Mouse (Mus musculus) brain, adult 10 weeks (tissue): Measurements from ENCODE around the gene Rcn1. TPM values are rescaled to one million over a fixed set of nuclear protein-coding genes. Genes with fewer than 3 reads are reported as not detected.

Experiments
- polyA plus RNA-seq: library from polyadenylated mRNA; stranded (reverse); fragments of 350-450 nt; fragmentation: Illumina TruSeq; extraction: RNeasy Lipid Tissue Mini Kit (QIAGEN cat#74804); gene quantifications from one replicate; pipeline ENCODE4 v1.2.3, GENCODE M21; 2015; ENCODE audit warnings: low read depth, low replicate concordance

The Rcn1 gene
- 18.9 TPM for polyA plus RNA-seq

DNA sequence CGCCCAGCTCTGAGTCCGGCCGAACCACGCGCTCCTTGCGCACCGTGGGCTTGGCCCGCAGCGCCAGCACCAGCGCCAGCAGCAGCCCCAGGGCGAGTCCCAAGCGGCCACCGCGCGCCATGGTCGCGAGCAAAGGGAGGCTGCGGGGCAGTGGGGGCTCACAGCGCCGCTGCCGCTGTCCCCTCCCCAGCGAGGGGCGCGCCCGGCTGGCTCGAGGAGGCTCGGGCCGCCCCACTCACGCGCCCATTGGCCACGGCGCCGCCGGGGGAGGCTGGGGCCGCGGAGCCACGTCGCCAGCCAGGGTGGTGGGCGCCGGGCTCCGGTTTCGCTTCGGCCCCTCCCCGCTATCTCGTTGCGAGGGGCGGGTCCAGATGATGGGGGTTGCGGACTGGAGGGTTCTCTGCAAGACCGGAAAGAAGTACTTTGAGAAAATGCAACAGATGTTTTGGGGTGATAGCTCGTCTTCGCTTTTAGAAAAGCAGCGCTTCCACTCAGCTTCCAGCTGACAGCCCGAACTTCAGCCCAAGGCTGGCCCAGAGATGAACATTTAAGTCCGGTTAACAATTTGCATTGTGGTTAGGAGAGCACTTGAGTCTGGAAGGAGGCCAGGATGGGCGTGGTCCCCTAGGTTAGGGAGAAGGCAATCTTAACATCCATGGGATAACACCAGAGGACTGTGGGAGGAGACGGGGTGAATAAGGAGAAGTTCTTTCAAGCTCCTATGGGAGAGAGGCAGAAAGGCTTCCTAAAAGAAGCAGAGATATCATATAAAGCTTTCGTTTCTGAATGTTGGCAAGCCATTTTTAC is at the start of gene Rcn1:
Gene Rcn1 (minus strand): TSS at position 235 of the 807 bp plus-strand sequence.

Other genes with a start within 250 kb of the Rcn1 start
- not detected for gene Them7, start 175.0 kb downstream of the Rcn1 start, polyA plus RNA-seq